7 mouse cellular contexts compared by ENCODE assay signal in the genomic region with DNA sequence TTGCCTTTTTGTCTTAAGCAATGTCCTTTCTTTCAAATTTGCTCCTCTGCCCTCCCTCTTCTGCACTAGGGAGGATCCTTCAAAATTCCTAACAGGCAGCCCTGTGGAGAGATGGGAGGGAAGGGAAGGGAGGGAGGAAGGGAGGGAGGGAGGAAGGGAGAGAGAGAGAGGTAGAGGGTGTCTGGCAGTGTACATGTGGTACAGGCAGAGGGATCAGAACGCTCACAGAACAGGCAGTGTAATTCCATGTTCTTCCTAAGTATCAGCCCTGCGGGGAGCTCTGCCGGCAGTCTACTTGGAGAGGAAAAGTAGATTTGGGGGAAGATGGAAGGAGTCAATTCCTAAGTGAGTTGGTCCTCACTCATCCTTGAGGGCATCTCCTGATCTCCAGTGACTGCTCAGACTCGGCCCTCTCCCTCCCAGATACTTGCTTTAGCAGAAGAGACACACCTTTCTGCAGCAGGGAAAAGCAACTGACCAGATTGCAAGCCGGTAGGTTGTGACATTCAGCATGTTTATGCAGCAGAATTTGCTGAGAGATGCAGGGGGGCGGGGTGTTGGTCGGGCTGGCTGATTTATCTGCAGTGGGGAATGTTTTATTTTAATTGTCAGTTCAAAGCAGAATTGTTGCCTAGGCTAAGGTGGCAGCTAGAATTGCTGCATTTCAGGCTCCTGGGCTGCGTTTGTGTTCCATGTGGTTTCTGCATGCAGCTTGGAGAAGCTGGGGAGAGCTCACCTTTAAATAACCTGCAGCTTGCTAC. TPM values are rescaled to one million over a fixed set of nuclear protein-coding genes. Genes with fewer than 3 reads are reported as not detected.
DNase-seq lines count a peak whose midpoint lies in the region; ATAC-seq and TF ChIP-seq lines count a peak whose summit lies in the region.

A gene (plus strand): TSS at position 190 of the 761 bp plus-strand sequence.

- H3K4me2 ChIP-seq in lung, embryonic 15.5 days = no peak within 1 kb of the TSS
- peak within 1 kb of the TSS; percentile 35 for H3K4me2 ChIP-seq in embryonic facial prominence, embryonic 14.5 days (ENCODE audit: low read depth, low read length)
- H3K4me2 ChIP-seq in heart, postnatal 0 days (ENCODE audit: low read depth, low read length) = 0 out of 2 replicates have a peak within 1 kb of the TSS, but pooled peaks have one; percentile 15
- H3K4me2 ChIP-seq in neural tube, embryonic 12.5 days (replicated peaks) = peak within 1 kb of the TSS; percentile 45

- TF ChIP-seq EP300 in heart, postnatal 0 days (IDR thresholded peaks at IDR 0.05; ENCODE audit: low read depth) = no peak

- no peaks in the 10 kb centered on the region for H3K27me3 ChIP-seq in lung, embryonic 15.5 days
- H3K27me3 ChIP-seq in embryonic facial prominence, embryonic 14.5 days (replicated peaks; ENCODE audit: control insufficient read depth, insufficient read depth, low read length) = no peaks in the 10 kb centered on the region
- no peaks in the 10 kb centered on the region for H3K27me3 ChIP-seq in heart, postnatal 0 days (ENCODE audit: control insufficient read depth, insufficient read depth, low read length)
- H3K27me3 ChIP-seq in neural tube, embryonic 12.5 days (replicated peaks) = no peaks in the 10 kb centered on the region

- H3K4me1 ChIP-seq in lung, embryonic 15.5 days = peaks cover 3% of the 10 kb centered on the region; the same call in 1 of the 2 replicates
- 0 out of 2 replicates have a peak, but pooled peaks cover 3% of the 10 kb centered on the region for H3K4me1 ChIP-seq in embryonic facial prominence, embryonic 14.5 days (ENCODE audit: control insufficient read depth, insufficient read depth, low read length)
- H3K4me1 ChIP-seq in heart, postnatal 0 days (ENCODE audit: control insufficient read depth, insufficient read depth) = no peaks in the 10 kb centered on the region
- peaks cover 13% of the 10 kb centered on the region for H3K4me1 ChIP-seq in neural tube, embryonic 12.5 days

- no peaks in the 10 kb centered on the region for H3K36me3 ChIP-seq in lung, embryonic 15.5 days
- H3K36me3 ChIP-seq in embryonic facial prominence, embryonic 14.5 days (ENCODE audit: control insufficient read depth, insufficient read depth, low read length) = no peaks in the 10 kb centered on the region
- H3K36me3 ChIP-seq in heart, postnatal 0 days (replicated peaks; ENCODE audit: control insufficient read depth, insufficient read depth, low read length) = no peaks in the 10 kb centered on the region
- no peaks in the 10 kb centered on the region for H3K36me3 ChIP-seq in neural tube, embryonic 12.5 days

- TF ChIP-seq CTCF in heart, postnatal 0 days (IDR thresholded peaks at IDR 0.05; ENCODE audit: low read depth) = no peak

- no peak within 1 kb of the TSS for H3K4me3 ChIP-seq in lung, embryonic 15.5 days
- H3K4me3 ChIP-seq in embryonic facial prominence, embryonic 14.5 days (ENCODE audit: low read depth, low read length) = no peak within 1 kb of the TSS
- no peak within 1 kb of the TSS for H3K4me3 ChIP-seq in heart, postnatal 0 days (ENCODE audit: low read depth, low read length)
- H3K4me3 ChIP-seq in neural tube, embryonic 12.5 days = no peak within 1 kb of the TSS

- intact Hi-C loops in left cerebral cortex, postnatal 10 days (cut with DNase I) = loop anchor here (5.0 kb wide), 4 partner anchors 55 to 200 kb away; no protein-coding TSS in a partner anchor

- DNase-seq in lung, postnatal 14 days = no peak
- no peak for DNase-seq in embryonic facial prominence, embryonic 14.5 days (ENCODE audit: low spot score)
- no peak for DNase-seq in heart, postnatal 0 days (ENCODE audit: low spot score)
- DNase-seq in left cerebral cortex, postnatal 10 days (ENCODE audit: extremely low spot score in 1 of 2, low spot score in 2 of 2) = peak; percentile 34 to 50
- DNase-seq in MN1 (ENCODE audit: low spot score) = no peak

- ATAC-seq in lung, embryonic 15.5 days (ENCODE audit: borderline replicate concordance, extremely low read depth, low FRiP score, low TSS enrichment) = no peak
- ATAC-seq in embryonic facial prominence, embryonic 14.5 days (ENCODE audit: low read depth) = no peak
- no peak for ATAC-seq in heart, postnatal 0 days (ENCODE audit: insufficient read depth, low read depth)
- peak; percentile 22; the same call in 1 of the 2 replicates for ATAC-seq in neural tube, embryonic 12.5 days (ENCODE audit: low FRiP score, low read depth)

- H3K27ac ChIP-seq in lung, embryonic 15.5 days = no peak within 1 kb of the TSS
- H3K27ac ChIP-seq in embryonic facial prominence, embryonic 14.5 days (replicated peaks; ENCODE audit: low read depth, low read length) = no peak within 1 kb of the TSS
- H3K27ac ChIP-seq in heart, postnatal 0 days (ENCODE audit: low read depth) = no peak within 1 kb of the TSS
- 0 out of 2 replicates have a peak within 1 kb of the TSS, but pooled peaks have one; percentile 26 for H3K27ac ChIP-seq in neural tube, embryonic 12.5 days

- H3K9ac ChIP-seq in lung, embryonic 15.5 days = no peak within 1 kb of the TSS
- H3K9ac ChIP-seq in embryonic facial prominence, embryonic 14.5 days (ENCODE audit: low read depth, low read length) = peak within 1 kb of the TSS; percentile 28; the same call in 1 of the 2 replicates
- no peak within 1 kb of the TSS for H3K9ac ChIP-seq in heart, postnatal 0 days (replicated peaks; ENCODE audit: low read depth, low read length)
- H3K9ac ChIP-seq in neural tube, embryonic 12.5 days = peak within 1 kb of the TSS; percentile 48; the same call in 1 of the 2 replicates

- no peaks in the 10 kb centered on the region for H3K9me3 ChIP-seq in lung, embryonic 15.5 days
- no peaks in the 10 kb centered on the region for H3K9me3 ChIP-seq in embryonic facial prominence, embryonic 14.5 days (ENCODE audit: control insufficient read depth, low read length)
- H3K9me3 ChIP-seq in heart, postnatal 0 days (replicated peaks; ENCODE audit: control insufficient read depth, low read length) = no peaks in the 10 kb centered on the region
- H3K9me3 ChIP-seq in neural tube, embryonic 12.5 days = no peaks in the 10 kb centered on the region

- WGBS in lung, embryonic 15.5 days = 22% methylated on average over 8 of the region's 8 CpGs
- 38% methylated on average over 8 of the region's 8 CpGs for whole genome bisulfite sequencing in embryonic facial prominence, embryonic 14.5 days
- 41% methylated on average over 8 of the region's 8 CpGs for WGBS in heart, postnatal 0 days
- 49% methylated on average over 8 of the region's 8 CpGs for WGBS in neural tube, embryonic 12.5 days

RNA-seq across cellular contexts. Expression of the gene that starts here (rescaled TPM):
- 26.9 and 33.5 TPM in 2 replicates for polyA plus RNA-seq in lung, embryonic 15.5 days (2015; fragmentation: Nextera tagmentation; extraction: Ambion mirVana)
- polyA plus RNA-seq in embryonic facial prominence, embryonic 14.5 days (2014; fragmentation: Nextera tagmentation; extraction: Ambion mirVana) = 27.2 and 33.0 TPM in 2 replicates
- 25.2 and 44.1 TPM in 2 replicates for total RNA-seq in heart, postnatal 0 days (2014; rRNA removed; ENCODE audit: low replicate concordance)
- 10.5 and 11.9 TPM in 2 replicates for polyA plus RNA-seq in heart, postnatal 0 days (2015; fragmentation: Nextera tagmentation; extraction: Ambion mirVana)
- total RNA-seq in left cerebral cortex, postnatal 10 days (2021) = 100 to 1,000 TPM; 113 to 118 TPM
- 55.6 and 56.7 TPM in 2 replicates for polyA plus RNA-seq in neural tube, embryonic 12.5 days (2016; fragmentation: Nextera tagmentation; extraction: Ambion mirVana)

Comparison
In these comparisons a context has a peak if more than half of its experiments do, and no peak if none do; other contexts are left out.
1. H3K9ac ChIP-seq: peak in embryonic facial prominence, embryonic 14.5 days (single experiment) and neural tube, embryonic 12.5 days (single experiment); none in lung, embryonic 15.5 days (single experiment) and heart, postnatal 0 days (single experiment).
2. DNase-seq: peak in left cerebral cortex, postnatal 10 days (2 of 2); none in lung, postnatal 14 days (single experiment), embryonic facial prominence, embryonic 14.5 days (single experiment), heart, postnatal 0 days (single experiment) and MN1 (single experiment).